Mouse (Mus musculus) fibroblast of lung, adult 2 months (primary cell): ENCODE data around the gene Cntrl.

Experiments used
- DNase-seq: peaks from one replicate; pipeline ENCODE4 v3.0.0-alpha.2; 2011; ENCODE audit warnings: low read depth

The Cntrl gene

DNA sequence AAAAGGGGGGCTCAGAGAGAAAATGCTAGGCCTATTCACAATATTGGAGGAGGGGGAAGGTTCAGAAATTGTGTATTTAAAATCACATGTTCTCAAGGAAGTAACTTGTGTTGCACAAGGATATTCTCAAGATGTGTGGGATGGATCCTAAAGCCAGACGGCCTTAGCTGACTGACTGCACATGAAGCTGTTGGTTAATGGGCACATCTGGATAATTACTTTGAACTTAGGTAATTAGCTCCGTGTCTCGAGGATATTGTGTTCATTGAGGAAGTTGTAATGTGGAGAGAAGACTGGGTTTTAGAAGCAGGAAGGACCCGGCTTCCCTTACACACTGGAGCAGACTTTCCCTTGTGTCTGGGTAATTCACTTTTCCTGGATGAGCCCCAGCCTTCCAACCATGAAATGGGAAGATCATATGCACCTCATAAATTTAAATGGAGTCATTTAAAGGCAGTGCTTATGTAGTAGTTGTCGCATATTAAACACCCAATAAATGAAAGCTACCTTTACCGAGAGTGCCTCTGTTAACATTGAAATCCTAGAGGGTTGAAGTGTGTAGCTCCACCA lies 113.6 kb downstream of the Cntrl start:
- no peak for DNase-seq

DNA sequence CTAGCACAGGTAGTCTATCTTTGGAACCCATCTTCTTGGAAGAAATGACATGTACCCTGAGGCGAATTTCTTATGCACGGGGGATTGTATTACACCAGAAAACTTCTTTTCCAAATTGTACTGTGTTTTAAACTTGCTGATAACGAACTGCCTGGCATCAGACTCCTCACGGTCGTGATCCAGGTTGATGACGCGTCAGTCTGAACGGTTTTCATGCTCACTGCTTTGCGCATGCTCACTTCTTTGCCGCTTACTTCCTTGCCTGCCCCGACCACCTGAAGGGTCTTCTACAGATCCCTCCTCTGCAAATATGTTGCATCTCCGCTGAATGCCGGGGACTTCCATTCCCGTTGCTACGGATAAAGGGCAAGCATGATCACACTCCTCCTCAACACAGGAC lies 115.0 kb downstream of the Cntrl start:
- DNase-seq = no peak

DNA sequence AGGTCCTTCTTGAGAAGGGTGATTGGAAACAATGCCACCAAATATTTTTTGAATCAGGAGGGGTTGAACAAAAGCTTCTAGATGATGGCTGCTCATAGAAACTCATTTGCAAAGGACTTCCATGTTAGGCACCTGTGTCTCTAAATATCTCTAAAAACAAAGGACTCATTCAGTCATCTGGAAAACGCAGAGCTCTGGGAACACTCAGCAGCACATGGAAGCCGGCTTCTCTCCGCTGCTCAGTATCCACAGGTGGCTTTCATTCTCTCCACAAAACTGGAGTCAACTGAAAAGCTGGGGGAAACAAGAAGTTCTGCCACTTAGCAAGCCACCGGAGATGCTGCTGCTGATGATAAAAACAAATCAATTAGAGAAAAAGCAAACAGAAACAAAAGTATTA lies 118.9 kb downstream of the Cntrl start:
- no peak for DNase-seq
